Mouse (Mus musculus) hindbrain, embryonic 14.5 days (tissue): ENCODE measurements around the gene Dis3l2. TPM values are rescaled to one million over a fixed set of nuclear protein-coding genes. Genes with fewer than 3 reads are reported as not detected.

Source experiments
- ATAC-seq: fragments of 200-750 bp; cut with Nextera tagmentation; 2 replicates; pipeline ENCODE4 v1.8.0; 2017; ENCODE audit warnings: moderate number of reproducible peaks, mild to moderate bottlenecking, moderate TSS enrichment, moderate library complexity; ENCODE audit not compliant: low FRiP score
- DNase-seq: peaks from one replicate; pipeline ENCODE4 v3.0.0-alpha.2; 2015; ENCODE audit warnings: low spot score
- H3K27ac ChIP-seq: fragments of 300-500 bp; sonication (generic); 2 replicates; pipeline ENCODE4 v1.5.1; 2014; ENCODE audit warnings: mild to moderate bottlenecking, moderate library complexity
- H3K27me3 ChIP-seq: fragments of 300-500 bp; sonication (generic); 2 replicates; pipeline ENCODE4 v1.6.1; 2014; ENCODE audit warnings: mild to moderate bottlenecking, low read length, mixed read lengths; ENCODE audit not compliant: control insufficient read depth, insufficient read depth
- H3K36me3 ChIP-seq: fragments of 300-500 bp; sonication (generic); replicated peaks from 2 replicates; pipeline ENCODE4 v1.6.1; 2014; ENCODE audit not compliant: control insufficient read depth, insufficient read depth
- H3K4me1 ChIP-seq: fragments of 300-500 bp; sonication (generic); replicated peaks from 2 replicates; pipeline ENCODE4 v1.6.1; 2014; ENCODE audit warnings: antibody characterized with exemption, low read length, mixed read lengths; ENCODE audit not compliant: control insufficient read depth, insufficient read depth
- H3K4me2 ChIP-seq: fragments of 300-500 bp; sonication (generic); replicated peaks from 2 replicates; pipeline ENCODE4 v1.6.1; 2014; ENCODE audit warnings: mild to moderate bottlenecking, moderate library complexity
- H3K4me3 ChIP-seq: fragments of 300-500 bp; sonication (generic); replicated peaks from 2 replicates; pipeline ENCODE4 v1.5.1; 2014; ENCODE audit warnings: mild to moderate bottlenecking, low read length
- H3K9ac ChIP-seq: fragments of 300-500 bp; sonication (generic); 2 replicates; pipeline ENCODE4 v1.6.1; 2014
- H3K9me3 ChIP-seq: fragments of 300-500 bp; sonication (generic); 2 replicates; pipeline ENCODE4 v1.6.1; 2016; ENCODE audit warnings: low read length; ENCODE audit not compliant: control insufficient read depth
- WGBS: fragments of 180-500 bp; shearing (Covaris S2); extraction: QIAGEN DNeasy Blood & Tissue Kit; methylation state at CpG from one replicate; pipeline ENCODE4 v1.1.7; 2014; 5-methylcytosine and 5-hydroxymethylcytosine counted together
- polyA plus RNA-seq: library from polyadenylated mRNA; unstranded; fragments of >200 nt; fragmentation: Nextera tagmentation; extraction: Ambion mirVana; gene quantifications from 2 replicates; pipeline ENCODE4 v1.2.1, GENCODE M21; 2014

Gene Dis3l2
- polyA plus RNA-seq, 1 experiment from 2014 or later, result 38.9 TPM

- Histone ChIP-seq H3K27ac (no peak overlapping the region), H3K4me1 (no peaks in the 10 kb centered on the region), H3K4me3 (no peak overlapping the region), H3K9ac (no peak overlapping the region), H3K36me3 (no peaks in the 10 kb centered on the region), H3K4me2 (no peak overlapping the region), H3K9me3 (no peaks in the 10 kb centered on the region), H3K27me3 (no peaks in the 10 kb centered on the region)
- DNase-seq, result no peak
- WGBS, result 80% methylated on average over 4 of the region's 4 CpGs
- ATAC-seq, result no peak
These were observed 353.5 kb downstream of the Dis3l2 start for GRCm38 (mm10) chr1:87057075-87057474.

DNA sequence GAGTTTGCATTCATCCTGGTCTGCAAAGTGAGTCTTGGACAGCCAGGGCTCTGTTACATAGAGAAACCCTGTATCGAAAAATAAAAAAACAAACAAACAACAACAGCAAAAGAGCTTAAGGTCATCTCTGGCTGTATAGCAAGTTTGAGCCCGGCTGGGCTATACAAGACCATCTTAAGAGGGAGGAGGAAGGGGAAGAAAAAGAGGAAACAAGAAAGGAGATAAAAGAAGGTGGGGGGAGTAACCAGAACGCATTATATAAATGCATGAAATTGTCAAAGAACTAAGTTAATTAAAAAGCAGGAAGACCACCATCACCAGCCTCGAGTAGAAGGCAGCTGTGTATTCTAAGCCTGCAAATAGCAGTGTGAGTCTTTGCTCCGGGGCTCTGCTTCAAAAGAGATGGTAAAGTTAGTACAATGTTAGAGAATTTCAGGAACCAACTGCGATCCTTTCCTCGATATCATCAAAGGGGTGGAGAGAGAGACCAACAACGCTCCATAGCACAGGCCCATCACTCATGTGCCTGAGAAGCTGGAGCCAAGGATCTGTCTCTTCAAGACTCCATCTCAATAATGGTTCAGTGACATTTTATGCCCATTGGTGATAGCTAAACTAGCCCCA lies 355.5 kb downstream of the Dis3l2 start:
- DNase-seq (no peak), ATAC-seq (no peak)

GRCm38 (mm10) chr1:87060913-87061312 lies 357.3 kb downstream of the Dis3l2 start:
- no peak overlapping the region for H3K4me3 ChIP-seq
- no peaks in the 10 kb centered on the region for H3K27me3 ChIP-seq
- no peaks in the 10 kb centered on the region for H3K4me1 ChIP-seq
- ATAC-seq, result no peak
- no peak overlapping the region for H3K27ac ChIP-seq
- H3K36me3 ChIP-seq, result no peaks in the 10 kb centered on the region
- no peak for DNase-seq
- peaks cover 3% of the 10 kb centered on the region; the same call in 1 of the 2 replicates for H3K9me3 ChIP-seq
- no peak overlapping the region for H3K9ac ChIP-seq
- H3K4me2 ChIP-seq, result no peak overlapping the region

More for the DNA sequence above, 355.5 kb downstream of the Dis3l2 start:
- Histone ChIP-seq H3K36me3 (no peaks in the 10 kb centered on the region), H3K9ac (no peak overlapping the region), H3K9me3 (peaks cover 3% of the 10 kb centered on the region; the same call in 1 of the 2 replicates), H3K4me1 (no peaks in the 10 kb centered on the region), H3K27ac (no peak overlapping the region), H3K4me3 (no peak overlapping the region), H3K27me3 (no peaks in the 10 kb centered on the region), H3K4me2 (no peak overlapping the region)
- 88% methylated on average over 8 of the region's 8 CpGs for WGBS

DNA sequence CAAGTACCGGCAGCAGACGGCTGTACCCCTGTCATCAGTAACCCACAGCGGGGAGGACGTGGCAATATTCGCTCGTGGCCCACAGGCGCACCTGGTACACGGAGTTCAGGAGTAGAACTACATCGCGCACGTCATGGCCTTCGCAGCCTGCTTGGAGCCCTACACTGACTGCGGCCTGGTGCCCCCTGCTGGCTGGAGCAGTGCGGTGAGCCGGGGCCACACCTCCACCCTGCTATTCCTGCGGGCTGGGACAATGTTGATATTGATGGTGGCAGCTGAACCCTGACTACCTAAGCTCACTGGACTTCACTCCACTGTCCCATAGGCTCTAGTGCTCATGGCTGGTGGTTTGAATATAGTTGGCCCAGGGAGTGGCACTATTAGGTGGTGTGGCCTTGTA lies 367.1 kb downstream of the Dis3l2 start:
- Histone ChIP-seq H3K27me3 (no peaks in the 10 kb centered on the region), H3K4me1 (no peaks in the 10 kb centered on the region), H3K9ac (no peak overlapping the region), H3K9me3 (no peaks in the 10 kb centered on the region), H3K4me3 (no peak overlapping the region), H3K27ac (no peak overlapping the region), H3K36me3 (no peaks in the 10 kb centered on the region), H3K4me2 (no peak overlapping the region)
- DNase-seq (no peak), ATAC-seq (no peak)
- 51% methylated on average over 16 of the region's 16 CpGs for WGBS

GRCm38 (mm10) chr1:87073776-87074175 lies 370.2 kb downstream of the Dis3l2 start:
- 87% methylated on average over 8 of the region's 8 CpGs for WGBS
- no peak overlapping the region for H3K9ac ChIP-seq
- no peaks in the 10 kb centered on the region for H3K4me1 ChIP-seq
- H3K4me3 ChIP-seq, result no peak overlapping the region
- no peak for DNase-seq
- H3K27me3 ChIP-seq, result no peaks in the 10 kb centered on the region
- H3K27ac ChIP-seq, result no peak overlapping the region
- no peaks in the 10 kb centered on the region for H3K36me3 ChIP-seq
- ATAC-seq, result no peak
- H3K9me3 ChIP-seq, result no peaks in the 10 kb centered on the region
- no peak overlapping the region for H3K4me2 ChIP-seq

- Histone ChIP-seq H3K9me3 (no peaks in the 10 kb centered on the region), H3K27ac (no peak overlapping the region), H3K4me1 (no peaks in the 10 kb centered on the region), H3K27me3 (no peaks in the 10 kb centered on the region), H3K4me2 (no peak overlapping the region), H3K4me3 (no peak overlapping the region), H3K36me3 (no peaks in the 10 kb centered on the region), H3K9ac (no peak overlapping the region)
- no peak for DNase-seq
- no peak for ATAC-seq
- 67% methylated on average over 4 of the region's 4 CpGs for WGBS
These were observed 382.6 kb downstream of the Dis3l2 start for GRCm38 (mm10) chr1:87086196-87086595.

DNA sequence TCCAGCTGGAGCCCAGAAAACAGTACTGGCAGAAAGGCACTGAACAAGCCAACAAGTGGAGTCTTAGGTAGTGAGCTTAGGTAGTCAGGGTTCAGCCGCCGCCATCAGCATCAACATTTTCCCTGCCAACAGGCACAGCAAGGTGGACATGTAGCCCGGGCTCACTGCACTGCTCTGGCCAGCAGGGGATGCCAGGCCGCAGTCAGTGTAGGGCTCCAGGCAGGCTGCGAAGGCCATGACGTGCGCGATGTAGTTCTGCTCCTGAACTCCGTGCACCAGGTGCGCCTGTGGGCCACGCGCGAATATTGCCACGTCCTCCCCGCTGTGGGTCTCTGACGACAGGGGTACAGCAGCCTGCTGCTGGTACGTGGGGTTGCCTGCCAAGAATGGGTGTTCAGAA lies 383.4 kb downstream of the Dis3l2 start:
- Histone ChIP-seq H3K27ac (no peak overlapping the region), H3K36me3 (no peaks in the 10 kb centered on the region), H3K4me1 (no peaks in the 10 kb centered on the region), H3K9ac (no peak overlapping the region), H3K9me3 (no peaks in the 10 kb centered on the region), H3K4me2 (no peak overlapping the region), H3K27me3 (no peaks in the 10 kb centered on the region), H3K4me3 (no peak overlapping the region)
- WGBS, result 71% methylated on average over 17 of the region's 17 CpGs
- DNase-seq, result no peak
- no peak for ATAC-seq

DNA sequence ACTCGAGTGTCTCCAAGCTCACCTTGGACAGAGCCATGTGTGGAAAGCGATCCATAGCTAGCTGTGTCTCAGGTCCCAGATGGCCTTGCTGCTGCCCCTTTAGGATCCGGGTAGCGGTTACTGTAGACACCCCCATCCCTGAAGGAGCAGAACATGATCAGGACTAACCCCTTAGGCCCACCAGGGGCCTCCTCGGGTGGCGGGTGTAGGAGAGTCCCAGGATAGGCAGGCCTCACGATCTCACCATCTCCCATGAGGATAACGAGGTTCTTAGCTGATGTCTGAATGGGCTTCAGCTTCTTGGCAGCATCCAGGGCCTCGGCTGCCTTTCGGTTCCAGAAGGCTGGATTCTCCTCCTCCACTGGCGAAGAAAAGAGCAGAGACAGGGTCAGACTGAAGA lies 385.6 kb downstream of the Dis3l2 start:
- no peaks in the 10 kb centered on the region for H3K9me3 ChIP-seq
- ATAC-seq, result no peak
- H3K36me3 ChIP-seq, result no peaks in the 10 kb centered on the region
- no peak overlapping the region for H3K27ac ChIP-seq
- DNase-seq, result no peak
- H3K4me2 ChIP-seq, result no peak overlapping the region
- H3K4me3 ChIP-seq, result no peak overlapping the region
- no peaks in the 10 kb centered on the region for H3K27me3 ChIP-seq
- H3K4me1 ChIP-seq, result no peaks in the 10 kb centered on the region
- no peak overlapping the region for H3K9ac ChIP-seq
- 92% methylated on average over 11 of the region's 11 CpGs for WGBS

DNA sequence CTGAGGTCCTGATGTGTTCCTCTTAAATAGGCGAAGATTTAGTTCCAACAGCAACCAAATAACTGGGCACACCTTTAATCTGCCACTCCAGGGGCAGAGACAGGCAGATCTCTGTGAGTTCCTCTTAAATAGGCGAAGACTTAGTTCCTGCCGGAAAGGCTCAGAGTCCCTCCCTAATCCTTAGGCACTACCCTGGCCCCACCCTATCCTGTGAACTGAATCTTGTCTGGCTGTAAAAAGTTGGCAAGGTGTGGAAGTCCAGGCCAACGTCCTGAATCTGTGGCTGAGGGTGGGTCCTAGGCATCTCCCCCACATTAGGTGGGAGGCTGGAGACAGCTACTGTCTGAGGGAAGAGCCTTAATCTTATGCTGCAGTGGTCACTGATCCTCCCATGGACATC lies 386.2 kb downstream of the Dis3l2 start, which contains the start of gene Alppl2:
Gene Alppl2 (minus strand): TSS at position 101 of the 400 bp plus-strand sequence.
- Histone ChIP-seq H3K4me1 (no peaks in the 10 kb centered on the region), H3K9ac (no peak within 1 kb of the TSS), H3K36me3 (no peaks in the 10 kb centered on the region), H3K4me3 (no peak within 1 kb of the TSS), H3K27me3 (no peaks in the 10 kb centered on the region), H3K4me2 (no peak within 1 kb of the TSS), H3K27ac (no peak within 1 kb of the TSS), H3K9me3 (no peaks in the 10 kb centered on the region)
- WGBS, result 92% methylated on average over 4 of the region's 4 CpGs
- ATAC-seq (no peak), DNase-seq (no peak)

- no peak overlapping the region for H3K27ac ChIP-seq
- no peaks in the 10 kb centered on the region for H3K9me3 ChIP-seq
- H3K9ac ChIP-seq, result no peak overlapping the region
- ATAC-seq (no peak), DNase-seq (no peak)
- no peak overlapping the region for H3K4me3 ChIP-seq
- 0 out of 2 replicates have a peak, but pooled peaks cover 4% of the 10 kb centered on the region for H3K27me3 ChIP-seq
- H3K4me2 ChIP-seq, result no peak overlapping the region
- H3K4me1 ChIP-seq, result no peaks in the 10 kb centered on the region
- 82% methylated on average over 8 of the region's 8 CpGs for WGBS
- H3K36me3 ChIP-seq, result no peaks in the 10 kb centered on the region
These were observed 392.0 kb downstream of the Dis3l2 start for GRCm38 (mm10) chr1:87095642-87096041.
